Mouse (Mus musculus): ENCODE results near the gene Midn. TPM values are rescaled to one million over a fixed set of nuclear protein-coding genes. Genes with fewer than 3 reads are reported as not detected.

Gene Midn
- polyA plus RNA-seq (2015; fragmentation: Nextera tagmentation; extraction: Ambion mirVana): 13.7 and 18.6 TPM in 2 replicates

DNA sequence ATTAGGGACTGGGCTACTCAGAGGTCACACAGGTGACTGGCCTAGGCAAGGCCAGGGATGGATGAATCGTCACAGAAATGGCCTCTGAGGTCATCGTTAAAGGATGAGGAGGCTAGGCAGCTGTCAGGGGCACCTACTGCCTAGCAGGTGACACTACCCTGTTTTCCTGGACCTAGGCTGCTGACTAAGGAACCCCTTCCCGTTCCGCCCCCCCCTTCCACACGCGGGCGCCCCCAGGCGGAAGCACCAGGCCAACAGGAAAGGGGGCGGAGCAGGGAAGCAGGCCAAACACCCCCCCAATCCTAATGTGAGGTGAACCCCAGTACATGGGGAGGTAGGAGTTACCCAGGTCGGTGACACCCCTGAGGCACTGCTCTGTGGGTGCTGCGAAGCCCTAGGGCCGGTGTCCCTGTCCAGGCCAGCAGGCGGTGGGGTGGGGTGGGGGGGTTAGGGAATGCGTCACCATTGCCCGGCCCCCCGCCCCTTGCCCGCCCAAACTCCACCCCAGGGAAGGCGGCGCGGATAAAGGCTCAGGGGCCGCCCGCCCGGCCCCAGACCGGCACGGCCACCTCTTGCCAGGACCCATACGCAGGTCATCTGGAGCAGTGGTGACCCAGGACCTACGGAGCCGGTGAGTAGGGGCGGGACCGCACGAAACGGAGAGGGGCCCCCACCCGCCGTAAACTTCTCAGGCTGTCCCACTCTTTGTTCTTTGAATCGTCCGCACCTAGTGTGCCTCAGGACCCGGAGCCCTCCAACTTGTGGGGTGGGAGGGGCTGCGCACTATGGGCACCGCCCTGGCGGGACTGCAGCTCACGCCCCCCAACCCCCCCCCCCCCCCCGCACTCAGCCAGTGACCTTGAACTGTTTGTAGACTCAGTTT, at the start of gene Midn:
Gene Midn, plus strand, starts transcription at position 554 of the 883 bp plus-strand sequence.
- TF ChIP-seq CTCF (IDR thresholded peaks at IDR 0.05; ENCODE audit: low read depth): peak; percentile 68
- peak within 1 kb of the TSS; percentile 58 for H3K4me2 ChIP-seq (ENCODE audit: low read length)
- H3K9ac ChIP-seq (ENCODE audit: low read depth, low read length): peak within 1 kb of the TSS; percentile 77
- WGBS: 0% methylated on average over 37 of the region's 42 CpGs
- H3K36me3 ChIP-seq (ENCODE audit: insufficient read depth, low read length): peaks cover 32% of the 10 kb centered on the region
- H3K4me3 ChIP-seq (replicated peaks; ENCODE audit: low read depth, low read length): peak within 1 kb of the TSS; percentile 99
- ATAC-seq (replicated peaks; ENCODE audit: low FRiP score, low read depth): peak; percentile 30
- H3K27me3 ChIP-seq (ENCODE audit: insufficient read depth, low read length): no peaks in the 10 kb centered on the region
- H3K4me1 ChIP-seq (replicated peaks; ENCODE audit: insufficient read depth, low read length): peaks cover 23% of the 10 kb centered on the region
- peak within 1 kb of the TSS; percentile 100 for H3K27ac ChIP-seq
- no peaks in the 10 kb centered on the region for H3K9me3 ChIP-seq (replicated peaks; ENCODE audit: low read length)
- peak; percentile 82 for DNase-seq (ENCODE audit: low spot score)

DNA sequence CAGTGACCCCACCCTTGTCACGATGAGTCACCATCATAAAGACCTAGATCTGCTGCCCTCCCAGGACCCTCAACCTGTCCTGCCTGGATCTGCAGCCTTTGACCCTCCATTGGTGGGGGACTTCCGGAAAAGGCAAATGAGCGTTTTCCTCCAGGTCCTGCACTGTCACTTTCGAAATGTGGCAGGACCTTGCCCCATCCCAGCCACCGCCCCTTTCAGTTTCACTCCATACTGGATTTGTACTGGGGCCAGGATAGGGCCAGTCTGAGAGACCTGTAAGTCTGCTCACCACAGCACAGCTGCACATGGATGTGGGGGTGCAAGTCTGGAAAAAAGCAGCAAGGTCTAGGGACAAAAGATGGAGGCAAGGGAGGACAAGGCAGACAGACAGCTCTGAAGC, 49.4 kb upstream of the Midn start:
- DNase-seq (ENCODE audit: low spot score): no peak
- H3K4me3 ChIP-seq (replicated peaks; ENCODE audit: low read depth, low read length): no peak overlapping the region
- no peak for ATAC-seq (replicated peaks; ENCODE audit: low FRiP score, low read depth)
- WGBS: 68% methylated on average over 5 of the region's 5 CpGs
- TF ChIP-seq CTCF (IDR thresholded peaks at IDR 0.05; ENCODE audit: low read depth): no peak
- no peak overlapping the region for H3K9ac ChIP-seq (ENCODE audit: low read depth, low read length)
- H3K27ac ChIP-seq: no peak overlapping the region
- no peak overlapping the region for H3K4me2 ChIP-seq (ENCODE audit: low read length)
- H3K9me3 ChIP-seq (replicated peaks; ENCODE audit: low read length): no peaks in the 10 kb centered on the region
- no peaks in the 10 kb centered on the region for H3K27me3 ChIP-seq (ENCODE audit: insufficient read depth, low read length)
- no peaks in the 10 kb centered on the region for H3K36me3 ChIP-seq (ENCODE audit: insufficient read depth, low read length)
- H3K4me1 ChIP-seq (replicated peaks; ENCODE audit: insufficient read depth, low read length): peaks cover 51% of the 10 kb centered on the region

DNA sequence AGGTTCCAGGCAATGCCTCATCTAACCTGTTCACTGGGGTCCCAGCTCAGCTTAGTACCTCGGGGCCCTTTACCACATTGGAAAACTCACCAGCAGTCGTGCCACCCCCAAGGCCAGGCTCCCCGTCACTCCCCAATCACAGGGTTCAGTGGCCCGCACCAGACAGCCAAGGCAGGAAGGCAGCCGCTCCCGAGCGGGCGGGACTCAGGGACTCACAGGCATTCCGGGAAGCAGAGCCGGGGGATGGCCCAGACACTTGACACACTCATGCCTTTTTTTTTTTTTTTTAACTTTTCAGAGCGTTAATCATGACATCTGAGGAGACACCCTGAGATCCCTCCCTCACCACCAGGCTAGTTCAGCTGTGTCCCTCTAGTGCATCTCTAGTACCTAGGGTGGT, 47.1 kb upstream of the Midn start:
- no peak; the same call in 1 of the 2 replicates for ATAC-seq (replicated peaks; ENCODE audit: low FRiP score, low read depth)
- H3K9me3 ChIP-seq (replicated peaks; ENCODE audit: low read length): no peaks in the 10 kb centered on the region
- 26% methylated on average over 11 of the region's 11 CpGs for WGBS
- no peak for TF ChIP-seq CTCF (IDR thresholded peaks at IDR 0.05; ENCODE audit: low read depth)
- peak; percentile 71 for DNase-seq (ENCODE audit: low spot score)
- H3K9ac ChIP-seq (ENCODE audit: low read depth, low read length): peak overlapping the region; percentile 91
- H3K27ac ChIP-seq: no peak overlapping the region
- peak overlapping the region; percentile 98 for H3K4me2 ChIP-seq (ENCODE audit: low read length)
- no peaks in the 10 kb centered on the region for H3K27me3 ChIP-seq (ENCODE audit: insufficient read depth, low read length)
- no peaks in the 10 kb centered on the region for H3K36me3 ChIP-seq (ENCODE audit: insufficient read depth, low read length)
- H3K4me1 ChIP-seq (replicated peaks; ENCODE audit: insufficient read depth, low read length): peaks cover 37% of the 10 kb centered on the region
- H3K4me3 ChIP-seq (replicated peaks; ENCODE audit: low read depth, low read length): peak overlapping the region; percentile 95; the same call in 1 of the 2 replicates

DNA sequence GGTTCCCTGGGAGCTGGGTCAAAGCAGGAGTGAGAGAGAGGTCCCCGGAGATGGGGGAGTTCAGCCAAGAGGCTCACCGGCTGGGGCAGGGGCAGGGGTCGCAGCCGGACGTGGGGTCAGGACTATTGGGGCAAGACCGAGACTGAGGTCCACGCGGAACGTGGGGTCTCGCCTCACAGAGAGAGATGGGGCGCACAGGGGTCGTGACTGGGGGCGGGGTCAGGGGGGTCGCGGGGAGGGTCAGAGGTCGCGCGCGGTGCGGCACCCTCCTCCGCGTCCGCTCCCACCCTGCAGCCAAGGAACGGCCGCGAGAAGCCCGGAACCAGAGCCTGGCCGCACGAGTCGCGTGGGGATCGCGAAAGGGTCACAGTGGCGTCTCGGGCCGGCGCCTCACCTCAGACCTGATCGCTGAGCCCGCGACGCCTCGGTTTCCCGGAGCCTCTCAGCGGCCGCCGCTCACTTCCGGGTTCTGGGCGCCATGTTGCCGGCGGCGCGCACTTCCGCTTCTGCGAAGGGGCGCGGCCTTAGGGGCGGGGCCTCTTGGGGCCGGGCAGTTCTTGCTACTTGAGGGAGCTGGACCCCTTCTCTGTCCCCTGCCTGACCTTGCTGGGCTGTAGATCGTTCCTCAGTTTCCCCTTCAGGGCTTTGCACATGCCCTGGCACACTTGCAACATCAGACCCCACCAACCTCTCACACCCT, 45.7 kb upstream of the Midn start:
- Histone ChIP-seq H3K4me3 (replicated peaks; ENCODE audit: low read depth, low read length) (peak overlapping the region; percentile 95), H3K27me3 (ENCODE audit: insufficient read depth, low read length) (no peaks in the 10 kb centered on the region), H3K4me1 (replicated peaks; ENCODE audit: insufficient read depth, low read length) (peaks cover 29% of the 10 kb centered on the region), H3K27ac (peak overlapping the region; percentile 75), H3K9me3 (replicated peaks; ENCODE audit: low read length) (no peaks in the 10 kb centered on the region), H3K4me2 (ENCODE audit: low read length) (peak overlapping the region; percentile 98), H3K36me3 (ENCODE audit: insufficient read depth, low read length) (no peaks in the 10 kb centered on the region), H3K9ac (ENCODE audit: low read depth, low read length) (peak overlapping the region; percentile 91)
- under 1% methylated on average over 56 of the region's 59 CpGs for WGBS
- ATAC-seq (replicated peaks; ENCODE audit: low FRiP score, low read depth) (peak; percentile 87), DNase-seq (ENCODE audit: low spot score) (peak; percentile 91)
- TF ChIP-seq CTCF (IDR thresholded peaks at IDR 0.05; ENCODE audit: low read depth): no peak

DNA sequence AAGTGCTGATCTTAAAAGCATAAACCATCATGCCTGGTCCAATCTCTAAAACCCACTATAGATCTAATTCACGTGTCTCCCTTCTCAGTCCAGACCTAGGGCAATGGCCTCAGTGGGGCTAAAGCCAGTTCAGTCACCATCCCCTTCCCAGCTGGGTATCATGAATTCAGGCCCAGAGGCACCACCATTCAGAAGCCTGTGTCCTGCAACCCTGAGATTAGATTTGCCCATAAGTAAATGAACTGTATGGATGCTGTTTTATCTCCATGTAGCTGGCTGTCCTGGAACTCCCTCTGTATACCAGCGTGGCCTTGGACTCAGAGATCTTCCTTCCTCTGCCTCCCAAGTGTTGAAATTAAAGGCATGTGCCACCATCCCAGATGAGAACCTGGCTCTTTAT, 45.0 kb upstream of the Midn start:
- Histone ChIP-seq H3K36me3 (ENCODE audit: insufficient read depth, low read length) (no peaks in the 10 kb centered on the region), H3K9ac (ENCODE audit: low read depth, low read length) (peak overlapping the region; percentile 91; the same call in 1 of the 2 replicates), H3K4me3 (replicated peaks; ENCODE audit: low read depth, low read length) (no peak overlapping the region), H3K27me3 (ENCODE audit: insufficient read depth, low read length) (no peaks in the 10 kb centered on the region), H3K9me3 (replicated peaks; ENCODE audit: low read length) (no peaks in the 10 kb centered on the region), H3K4me1 (replicated peaks; ENCODE audit: insufficient read depth, low read length) (peaks cover 24% of the 10 kb centered on the region), H3K27ac (peak overlapping the region; percentile 75; the same call in 1 of the 2 replicates), H3K4me2 (ENCODE audit: low read length) (peak overlapping the region; percentile 98; the same call in 1 of the 2 replicates)
- no peak for DNase-seq (ENCODE audit: low spot score)
- no peak for TF ChIP-seq CTCF (IDR thresholded peaks at IDR 0.05; ENCODE audit: low read depth)
- 79% methylated on average over 2 of the region's 2 CpGs for WGBS
- no peak for ATAC-seq (replicated peaks; ENCODE audit: low FRiP score, low read depth)

DNA sequence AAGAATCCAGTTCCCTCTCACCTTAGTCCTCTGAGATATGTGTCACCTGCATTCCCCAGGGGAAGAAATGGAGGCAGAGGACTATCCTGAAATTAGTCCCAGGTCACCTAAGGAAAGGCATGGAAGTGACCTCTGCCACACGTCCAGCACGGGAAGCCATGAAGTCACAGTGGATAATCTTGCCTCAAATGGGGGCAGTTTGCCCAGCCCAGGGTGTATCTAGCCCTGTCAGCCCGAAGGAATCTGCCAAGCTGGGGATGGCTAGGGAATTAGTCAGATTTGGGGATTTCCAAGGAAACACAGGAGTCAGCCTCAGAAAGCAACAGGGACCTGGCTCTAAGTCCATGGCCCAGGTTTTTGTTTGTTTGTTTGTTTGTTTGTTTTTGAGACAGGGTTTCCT, 43.9 kb upstream of the Midn start:
- ATAC-seq (replicated peaks; ENCODE audit: low FRiP score, low read depth) (no peak), DNase-seq (ENCODE audit: low spot score) (no peak)
- no peak for TF ChIP-seq CTCF (IDR thresholded peaks at IDR 0.05; ENCODE audit: low read depth)
- WGBS: 69% methylated on average over 3 of the region's 3 CpGs
- H3K4me3 ChIP-seq (replicated peaks; ENCODE audit: low read depth, low read length): no peak overlapping the region
- H3K36me3 ChIP-seq (ENCODE audit: insufficient read depth, low read length): no peaks in the 10 kb centered on the region
- no peak overlapping the region for H3K4me2 ChIP-seq (ENCODE audit: low read length)
- H3K27me3 ChIP-seq (ENCODE audit: insufficient read depth, low read length): no peaks in the 10 kb centered on the region
- no peaks in the 10 kb centered on the region for H3K9me3 ChIP-seq (replicated peaks; ENCODE audit: low read length)
- H3K4me1 ChIP-seq (replicated peaks; ENCODE audit: insufficient read depth, low read length): peaks cover 18% of the 10 kb centered on the region
- no peak overlapping the region for H3K9ac ChIP-seq (ENCODE audit: low read depth, low read length)
- H3K27ac ChIP-seq: no peak overlapping the region

Data from kidney, postnatal 0 days (tissue).